In the genomic region with DNA sequence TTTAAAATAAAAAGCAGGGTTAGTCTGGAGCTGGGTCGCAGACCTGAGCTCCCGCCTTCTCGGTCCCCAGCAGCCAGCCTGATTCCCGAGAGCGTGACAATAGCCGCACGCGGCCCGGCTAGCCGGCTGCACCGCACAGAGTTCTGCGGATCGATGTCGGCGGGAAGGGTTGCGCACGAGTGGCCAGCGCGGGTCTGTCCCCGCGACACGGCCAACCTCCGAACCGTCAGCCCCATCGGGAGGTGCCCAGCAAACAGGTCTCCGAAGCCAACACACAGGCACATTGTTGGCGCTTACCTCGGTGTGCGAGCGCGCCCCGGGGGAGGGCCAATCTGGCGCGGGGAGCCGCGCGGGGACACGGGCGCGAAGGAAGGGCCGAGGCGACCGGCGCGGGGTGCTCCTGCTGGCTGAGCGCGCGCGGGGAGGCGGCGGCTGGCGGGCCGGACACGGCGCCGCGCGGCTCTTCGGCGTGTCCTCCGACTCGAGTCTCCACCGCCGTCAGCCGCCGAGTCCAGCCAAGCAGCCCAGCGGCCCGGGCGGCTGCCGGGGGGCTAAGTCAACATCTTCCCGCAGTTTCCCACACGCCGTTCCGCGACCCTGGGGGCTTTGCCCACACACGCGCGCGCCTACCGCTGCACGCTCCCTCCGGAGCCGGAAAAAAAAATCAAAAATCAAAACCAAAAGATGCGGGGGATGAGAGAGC, we compare ENCODE assay signal across 8 mouse cellular contexts. TPM values are rescaled to one million over a fixed set of nuclear protein-coding genes. Genes with fewer than 3 reads are reported as not detected.
DNase-seq lines count a peak whose midpoint lies in the region; ATAC-seq and TF ChIP-seq lines count a peak whose summit lies in the region.

No protein-coding gene starts in this region.

- H3K9me3 ChIP-seq in intestine, postnatal 0 days (ENCODE audit: control insufficient read depth), result no peaks in the 10 kb centered on the region
- H3K9me3 ChIP-seq in lung, embryonic 14.5 days (ENCODE audit: low read depth, low read length), result no peaks in the 10 kb centered on the region

- under 1% methylated on average over 79 of the region's 84 CpGs for WGBS in spleen, adult 2 months
- WGBS in intestine, postnatal 0 days, result under 1% methylated on average over 81 of the region's 84 CpGs
- under 1% methylated on average over 68 of the region's 84 CpGs for WGBS in lung, embryonic 14.5 days

- peaks cover 21% of the 10 kb centered on the region for H3K27me3 ChIP-seq in spleen, adult 2 months (ENCODE audit: control insufficient read depth, insufficient read depth, low read length)
- no peaks in the 10 kb centered on the region for H3K27me3 ChIP-seq in intestine, postnatal 0 days (replicated peaks; ENCODE audit: control insufficient read depth, insufficient read depth, low read length)
- H3K27me3 ChIP-seq in lung, embryonic 14.5 days (ENCODE audit: insufficient read depth, low read length), result no peaks in the 10 kb centered on the region

- 0 out of 2 replicates have a peak, but pooled peaks have one; percentile 14 for ATAC-seq in intestine, postnatal 0 days
- ATAC-seq in lung, embryonic 14.5 days (ENCODE audit: insufficient read depth), result no peak
- no peak for ATAC-seq in CD4-positive, CD25-positive, alpha-beta regulatory T cell, adult 4 months

- peak overlapping the region; percentile 94 for H3K4me2 ChIP-seq in intestine, postnatal 0 days (replicated peaks; ENCODE audit: low read depth)
- peak overlapping the region; percentile 84 for H3K4me2 ChIP-seq in lung, embryonic 14.5 days

- no peaks in the 10 kb centered on the region for H3K36me3 ChIP-seq in spleen, adult 2 months (ENCODE audit: control insufficient read depth, insufficient read depth, low read length)
- no peaks in the 10 kb centered on the region for H3K36me3 ChIP-seq in intestine, postnatal 0 days (ENCODE audit: control insufficient read depth, insufficient read depth)
- no peaks in the 10 kb centered on the region for H3K36me3 ChIP-seq in lung, embryonic 14.5 days (ENCODE audit: insufficient read depth)

- H3K9ac ChIP-seq in intestine, postnatal 0 days (ENCODE audit: low read depth, low read length), result peak overlapping the region; percentile 78
- peak overlapping the region; percentile 96 for H3K9ac ChIP-seq in lung, embryonic 14.5 days

- H3K4me1 ChIP-seq in spleen, adult 2 months (ENCODE audit: control insufficient read depth, insufficient read depth, insufficient read length), result peaks cover 10% of the 10 kb centered on the region
- peaks cover 15% of the 10 kb centered on the region for H3K4me1 ChIP-seq in bone marrow macrophage, adult 2 months (ENCODE audit: control insufficient read depth, insufficient read depth, low read length)
- no peaks in the 10 kb centered on the region for H3K4me1 ChIP-seq in intestine, postnatal 0 days (replicated peaks; ENCODE audit: control insufficient read depth, insufficient read depth, low read length)
- peaks cover 9% of the 10 kb centered on the region for H3K4me1 ChIP-seq in lung, embryonic 14.5 days (ENCODE audit: insufficient read depth)

- H3K4me3 ChIP-seq in spleen, adult 2 months (ENCODE audit: extremely low read depth, insufficient read depth, insufficient read length), result peak overlapping the region; percentile 63
- H3K4me3 ChIP-seq in bone marrow macrophage, adult 2 months (ENCODE audit: insufficient read depth, low read length), result peak overlapping the region; percentile 70
- H3K4me3 ChIP-seq in intestine, postnatal 0 days (ENCODE audit: low read depth, low read length), result peak overlapping the region; percentile 70
- H3K4me3 ChIP-seq in lung, embryonic 14.5 days (ENCODE audit: low read depth, low read length), result peak overlapping the region; percentile 92

- no peak for DNase-seq in spleen, adult 2 months (ENCODE audit: low read depth in 1 of 2, low spot score in 2 of 2)
- no peak for DNase-seq in spleen, adult 12 weeks (ENCODE audit: low spot score)
- DNase-seq in frontal cortex, postnatal 14 days (ENCODE audit: low spot score in 2 of 2), result peak; percentile 11 to 22
- peak; percentile 59 for DNase-seq in lung, embryonic 14.5 days
- peak; percentile 46 for DNase-seq in ovary, postnatal 36 days (ENCODE audit: low spot score)

- no peak for TF ChIP-seq CTCF in spleen, adult 2 months (IDR thresholded peaks at IDR 0.05; ENCODE audit: extremely low read depth, insufficient read depth, insufficient read length, insufficient replicate concordance)
- no peak for TF ChIP-seq CTCF in bone marrow macrophage, adult 2 months (IDR thresholded peaks at IDR 0.05; ENCODE audit: low read depth, low read length)
- TF ChIP-seq CTCF in intestine, postnatal 0 days (IDR thresholded peaks at IDR 0.05; ENCODE audit: low read depth), result no peak
- no peak for TF ChIP-seq CTCF in lung, embryonic 14.5 days (IDR thresholded peaks at IDR 0.05; ENCODE audit: low read depth)

- peak overlapping the region; percentile 27; the same call in 1 of the 2 replicates for H3K27ac ChIP-seq in spleen, adult 2 months (ENCODE audit: insufficient read depth, low read length)
- H3K27ac ChIP-seq in bone marrow macrophage, adult 2 months (ENCODE audit: insufficient read depth, low read depth, low read length), result peak overlapping the region; percentile 48
- H3K27ac ChIP-seq in intestine, postnatal 0 days (ENCODE audit: low read depth, low read length), result peak overlapping the region; percentile 93
- H3K27ac ChIP-seq in lung, embryonic 14.5 days (ENCODE audit: low read depth), result peak overlapping the region; percentile 100

- no peak for TF ChIP-seq POLR2A in spleen, adult 2 months (IDR thresholded peaks at IDR 0.05; ENCODE audit: low read depth, low read length)
- no peak for TF ChIP-seq POLR2A in bone marrow macrophage, adult 2 months (IDR thresholded peaks at IDR 0.05; ENCODE audit: borderline replicate concordance, low read depth, low read length)

RNA-seq across cellular contexts. Expression of gene Adgrl2, which starts 1.9 kb away (rescaled TPM):
- polyA plus RNA-seq in spleen, adult 2 months (2012; rRNA removed), result 6.6 and 10.0 TPM in 2 replicates
- 42.2 and 45.1 TPM in 2 replicates for polyA plus RNA-seq in bone marrow macrophage, adult 2 months (2012; ENCODE audit: insufficient read depth, insufficient read length, missing spikeins)
- 20.4 and 21.3 TPM in 2 replicates for polyA plus RNA-seq in intestine, postnatal 0 days (2015; fragmentation: Nextera tagmentation; extraction: Ambion mirVana)
- 83.2 and 83.3 TPM in 2 replicates for polyA plus RNA-seq in lung, embryonic 14.5 days (2014; fragmentation: Nextera tagmentation; extraction: Ambion mirVana)
- polyA plus RNA-seq in CD4-positive, CD25-positive, alpha-beta regulatory T cell, adult 4 months (2017; shearing (Covaris generic)), result not detected

Comparison
In these comparisons a context has a peak if more than half of its experiments do, and no peak if none do; other contexts are left out.
1. DNase-seq: peak in frontal cortex, postnatal 14 days (2 of 2), lung, embryonic 14.5 days (single experiment) and ovary, postnatal 36 days (single experiment); none in spleen, adult 2 months (0 of 2) and spleen, adult 12 weeks (single experiment).
2. H3K27ac ChIP-seq: peak in every context shown above with its lines; median percentile 100 in lung, embryonic 14.5 days; 93 in intestine, postnatal 0 days; 48 in bone marrow macrophage, adult 2 months; 27 in spleen, adult 2 months.
3. Peak in every context shown above with its lines, with median percentiles within 50 percentile points of each other: H3K4me3 ChIP-seq.